Mouse (Mus musculus): Measurements from ENCODE around the gene H2-K1.
"Not testable (repeated sequence)": the region's sequence is repeated elsewhere in the genome, so short reads cannot be mapped to it uniquely, and the experiment has no call there.

H2-K1 gene

DNA sequence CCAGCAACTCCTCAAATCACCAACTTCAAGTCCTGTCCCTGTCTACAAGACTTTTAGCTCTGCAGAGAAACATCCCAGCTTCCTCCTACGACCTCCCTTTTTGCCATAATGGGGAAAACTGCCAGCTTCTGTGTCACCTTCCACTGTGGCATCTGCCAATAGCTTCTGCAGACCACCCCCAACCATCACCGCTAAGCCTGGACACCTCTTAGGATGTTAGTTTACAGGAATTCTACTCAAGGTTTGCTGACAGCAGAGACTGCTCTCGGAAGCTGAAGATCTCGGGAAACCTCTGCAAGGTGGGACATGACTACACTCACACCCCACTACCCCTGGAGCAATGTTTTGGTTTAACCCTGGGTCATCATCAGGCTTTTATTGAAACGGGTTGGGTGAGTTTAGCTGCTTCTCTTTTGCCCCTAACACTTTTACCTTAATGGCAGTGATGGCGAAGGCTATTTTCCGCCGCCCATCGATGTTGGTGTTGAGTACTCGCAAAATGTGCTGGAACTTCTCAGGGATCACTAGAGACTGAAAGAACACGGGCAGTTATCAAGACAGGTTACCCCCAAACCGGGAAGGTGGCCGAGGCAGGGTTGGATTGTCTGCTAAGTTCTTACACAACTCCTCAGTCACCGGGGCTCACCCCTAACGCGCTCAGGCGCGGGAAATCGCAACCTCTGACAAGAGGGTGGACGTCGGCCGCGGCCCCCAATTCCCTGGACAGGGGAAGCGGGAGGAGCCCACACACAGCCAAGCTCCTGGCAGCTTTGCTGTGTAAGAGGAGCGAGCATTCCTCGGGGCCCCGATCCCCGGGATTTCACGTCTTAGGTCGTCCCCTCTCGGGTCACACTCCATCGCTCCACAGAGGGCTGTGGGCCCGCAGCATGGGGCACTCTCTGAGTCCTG is 45.2 kb downstream of the H2-K1 start:
- no peak for DNase-seq (ENCODE audit: low spot score)

- no peak for DNase-seq (ENCODE audit: low spot score)
These were observed 46.1 kb downstream of the H2-K1 start for GRCm38 (mm10) chr17:33953961-33954565.

GRCm38 (mm10) chr17:33953310-33953709 is 46.8 kb downstream of the H2-K1 start:
- no peak for DNase-seq (ENCODE audit: low spot score)

DNA sequence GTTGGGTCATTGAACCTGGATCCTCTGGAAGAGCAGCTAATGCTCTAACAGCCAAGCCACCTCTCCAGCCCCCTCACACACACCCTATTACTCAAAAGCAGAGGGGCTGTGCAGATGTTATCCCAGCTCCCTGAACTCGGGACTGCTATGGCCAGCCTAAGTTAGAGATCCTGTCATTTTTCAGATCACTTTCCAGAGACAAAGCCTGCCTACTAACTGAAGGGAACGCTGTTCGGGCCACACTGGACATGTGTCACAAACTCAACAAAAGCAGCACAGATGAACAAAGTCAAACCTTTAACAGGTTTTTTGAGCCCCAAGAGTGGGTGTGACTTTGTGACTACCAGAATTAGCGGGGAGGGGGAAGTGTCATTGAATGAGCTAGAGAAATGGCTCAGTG is 47.3 kb downstream of the H2-K1 start:
- no peak for DNase-seq (ENCODE audit: low spot score)

- DNase-seq (ENCODE audit: low spot score), result not testable (repeated sequence)
These were observed 48.1 kb downstream of the H2-K1 start for GRCm38 (mm10) chr17:33952015-33952414.

DNA sequence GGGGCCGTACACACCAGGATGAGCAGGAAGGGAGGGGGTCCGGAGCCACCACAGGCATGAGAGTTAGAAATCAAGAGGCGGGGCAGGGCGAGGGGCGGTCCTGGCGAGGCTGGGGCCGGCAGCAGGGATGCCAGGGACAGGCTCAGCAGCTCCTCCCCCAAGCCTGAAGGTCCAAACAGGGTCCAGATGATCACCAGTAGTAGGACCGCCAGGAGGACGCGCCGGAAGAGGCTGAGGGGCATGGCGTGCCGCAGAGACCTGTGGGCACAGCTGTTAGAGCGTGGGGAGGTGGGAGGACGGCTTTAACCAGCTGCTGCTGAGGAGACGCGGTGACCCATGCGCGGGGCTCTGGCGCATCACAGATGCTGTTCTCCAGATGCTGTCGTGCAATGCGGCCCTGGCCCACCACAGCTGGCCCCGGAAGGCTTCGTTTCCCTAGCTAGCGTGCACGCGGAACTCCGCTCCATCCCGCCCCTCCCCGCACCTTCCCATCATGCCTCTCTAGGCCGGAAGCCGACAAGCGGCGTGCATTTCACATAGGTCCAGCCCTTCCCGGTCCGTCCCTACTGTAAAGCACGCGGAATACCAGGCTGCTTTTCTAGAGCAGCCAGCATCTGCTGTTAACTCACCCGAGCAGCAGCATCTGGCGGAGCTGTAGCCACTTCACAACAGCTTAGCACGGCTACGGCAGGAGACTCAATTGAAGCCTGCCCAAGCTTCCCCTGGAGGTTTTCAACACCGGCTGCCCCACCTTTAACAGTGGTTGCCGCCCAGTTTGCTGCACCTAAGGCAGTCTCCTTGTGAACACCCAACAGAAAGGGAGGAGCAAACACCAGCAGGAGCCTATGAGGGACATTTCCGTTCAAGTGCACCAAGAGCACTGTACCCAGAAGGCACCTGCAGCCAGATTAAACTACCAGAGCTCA is 48.9 kb downstream of the H2-K1 start, which contains the start of gene B3galt4:
TSS of gene B3galt4 (minus strand) at position 468 of the 926 bp plus-strand sequence.
- DNase-seq (ENCODE audit: low spot score), result peak; percentile 85

DNA sequence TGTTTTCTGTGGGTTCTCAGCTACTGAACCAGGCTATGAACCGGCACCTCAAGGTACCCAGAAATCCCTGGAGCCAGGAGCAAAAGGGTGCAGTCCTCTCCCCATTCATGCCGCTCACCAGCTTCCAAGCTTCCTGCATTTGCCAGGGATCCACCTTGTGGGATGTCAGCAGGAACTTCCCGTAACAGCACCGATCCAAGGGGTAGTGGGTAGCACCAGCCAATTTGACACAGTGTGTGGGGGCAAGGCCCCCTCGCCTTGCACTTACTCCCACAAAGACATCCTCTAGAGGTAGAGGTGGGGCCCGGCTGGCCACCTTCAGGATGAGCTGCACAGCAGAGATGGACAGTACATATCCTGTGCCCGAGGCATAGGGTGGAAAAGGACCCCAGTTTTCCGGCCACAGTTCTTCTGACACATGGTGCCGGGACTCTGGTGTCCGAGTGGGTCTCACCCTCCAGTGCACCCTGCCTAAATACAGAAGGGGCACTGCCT is 50.0 kb downstream of the H2-K1 start:
- DNase-seq (ENCODE audit: low spot score), result no peak

DNA sequence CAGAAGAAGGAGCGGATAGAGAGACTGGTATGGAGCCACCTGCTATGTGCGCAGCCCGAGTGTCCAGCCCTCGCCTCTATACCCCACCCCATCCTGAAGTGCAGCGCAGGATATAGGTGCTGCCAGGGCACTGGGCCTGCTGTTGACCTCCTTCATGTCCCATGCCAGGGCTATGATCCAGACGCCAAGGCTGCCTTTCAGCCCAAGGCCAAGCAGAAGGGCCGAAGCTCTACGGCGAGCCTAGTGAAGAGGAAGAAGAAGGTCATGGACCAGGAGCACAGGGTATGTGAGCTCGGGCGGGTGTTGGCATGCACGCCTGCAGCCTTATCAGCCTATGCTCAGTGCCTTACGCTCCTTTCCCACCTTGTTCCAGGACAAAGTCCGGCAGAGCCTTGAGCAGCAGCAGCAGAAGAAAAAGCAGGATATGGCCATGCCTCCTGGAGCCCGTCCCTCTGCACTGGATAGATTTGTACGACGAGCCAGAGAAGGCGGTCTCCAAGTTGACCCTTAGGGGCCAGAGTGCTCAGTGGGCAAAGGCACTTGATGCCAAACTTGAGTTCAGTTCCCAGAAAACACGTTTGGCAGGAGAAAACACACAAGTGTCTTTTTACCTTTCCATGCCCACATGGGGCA is 51.1 kb downstream of the H2-K1 start:
- no peak for DNase-seq (ENCODE audit: low spot score)

DNA sequence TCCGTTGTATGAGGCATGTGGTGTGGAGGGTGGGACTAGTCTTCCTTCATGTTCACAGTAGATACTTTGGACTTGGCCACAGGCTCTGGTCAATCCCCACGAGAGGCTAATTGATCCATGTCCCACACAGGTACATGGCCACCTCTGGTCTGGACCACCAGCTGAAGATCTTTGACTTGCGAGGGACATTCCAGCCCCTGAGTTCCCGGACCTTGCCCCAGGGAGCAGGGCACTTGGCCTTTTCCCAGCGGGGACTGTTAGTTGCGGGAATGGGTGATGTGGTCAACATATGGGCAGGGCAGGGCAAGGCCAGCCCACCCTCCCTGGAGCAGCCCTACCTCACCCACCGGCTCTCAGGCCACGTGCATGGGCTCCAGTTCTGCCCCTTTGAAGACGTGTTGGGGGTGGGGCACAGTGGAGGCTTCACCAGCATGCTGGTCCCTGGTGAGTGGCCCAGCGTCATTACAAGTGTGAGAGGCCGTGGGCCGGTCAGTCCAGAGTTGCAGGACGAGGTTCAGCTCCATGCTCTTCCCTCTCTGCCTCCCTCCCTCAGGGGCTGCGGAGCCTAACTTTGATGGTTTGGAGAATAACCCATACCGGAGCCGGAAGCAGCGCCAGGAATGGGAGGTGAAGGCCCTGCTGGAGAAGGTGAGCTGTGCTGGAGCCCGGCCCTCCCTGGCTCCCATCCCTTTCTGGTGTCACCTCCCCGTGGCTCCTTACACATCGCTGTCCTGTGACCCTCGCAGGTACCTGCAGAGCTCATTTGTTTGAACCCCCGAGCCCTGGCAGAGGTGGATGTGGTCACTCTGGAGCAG is 51.9 kb downstream of the H2-K1 start:
- DNase-seq (ENCODE audit: low spot score), result no peak

- DNase-seq (ENCODE audit: low spot score), result no peak
These were observed 52.6 kb downstream of the H2-K1 start for GRCm38 (mm10) chr17:33947430-33948089.

Measured in c-Kit-positive CD71-positive TER-119-positive erythroid progenitor cells, embryonic 14.5 days (primary cell).